Mouse (Mus musculus) right cerebral cortex, postnatal 4 days (tissue): ENCODE data around the gene Gm20865.
"Not testable (repeated sequence)": the region's sequence is repeated elsewhere in the genome, so short reads cannot be mapped to it uniquely, and the experiment has no call there.

ENCODE experiments used
- DNase-seq: peaks from one replicate; pipeline ENCODE4 v3.0.0-alpha.2; 2022

Gene Gm20865

DNA sequence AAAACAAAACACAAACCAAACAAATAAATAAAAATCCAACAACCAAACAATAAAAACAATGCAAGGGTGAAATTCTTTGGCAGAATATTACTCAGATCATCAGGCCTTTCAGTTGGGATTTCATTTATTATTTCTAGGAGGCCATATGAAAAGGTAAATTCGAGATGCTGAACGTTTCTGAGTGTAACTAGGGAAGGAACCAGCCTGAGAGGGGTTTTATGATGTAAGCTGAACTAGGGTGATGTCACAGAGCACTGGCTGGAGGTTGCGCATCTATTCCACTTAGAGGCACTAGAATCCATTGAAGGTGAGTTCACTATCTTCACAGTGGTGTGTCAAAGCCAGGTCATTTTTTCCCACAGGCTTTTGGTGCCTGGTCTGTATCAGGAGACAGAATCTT, at the start of gene Gm20865:
TSS of gene Gm20865 (plus strand) at position 301 of the 400 bp plus-strand sequence.
- not testable (repeated sequence) for DNase-seq
